Mouse (Mus musculus) lung, postnatal 14 days (tissue): ENCODE measurements at regions not wholly inside any gene's neighbourhood (a gene's known extent, or its start where the extent isn't known, plus 50 kb on each side); places are given as distances from the start of the nearest gene placed in this dataset.
"Not testable (repeated sequence)": the region's sequence is repeated elsewhere in the genome, so short reads cannot be mapped to it uniquely, and the experiment has no call there.

Experiments used
- DNase-seq: peaks from one replicate; pipeline ENCODE4 v3.0.0; 2021

GRCm38 (mm10) chr10:53482919-53483318, 103.2 kb upstream of the Cep85l start:
- no peak for DNase-seq

DNA sequence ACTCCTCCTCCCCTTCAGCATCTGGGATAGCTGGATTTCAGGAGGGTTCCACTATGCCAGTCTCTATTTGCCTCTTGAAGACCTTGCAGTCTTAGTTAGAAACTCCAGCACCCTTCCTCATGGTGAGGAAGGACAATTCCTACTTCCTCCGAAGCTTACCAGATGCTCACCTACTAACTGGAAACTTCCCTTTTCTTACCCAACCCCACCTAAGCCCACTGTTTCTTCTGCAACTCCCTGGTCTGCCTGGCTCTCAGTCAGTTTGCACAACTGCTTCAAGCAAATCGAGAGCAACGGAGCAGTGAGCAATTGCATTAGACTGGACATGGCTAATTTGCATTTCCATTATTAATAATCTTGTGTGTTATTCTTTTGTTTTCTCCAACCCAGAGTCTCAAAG, 90.5 kb upstream of the Cep85l start:
- no peak for DNase-seq

DNA sequence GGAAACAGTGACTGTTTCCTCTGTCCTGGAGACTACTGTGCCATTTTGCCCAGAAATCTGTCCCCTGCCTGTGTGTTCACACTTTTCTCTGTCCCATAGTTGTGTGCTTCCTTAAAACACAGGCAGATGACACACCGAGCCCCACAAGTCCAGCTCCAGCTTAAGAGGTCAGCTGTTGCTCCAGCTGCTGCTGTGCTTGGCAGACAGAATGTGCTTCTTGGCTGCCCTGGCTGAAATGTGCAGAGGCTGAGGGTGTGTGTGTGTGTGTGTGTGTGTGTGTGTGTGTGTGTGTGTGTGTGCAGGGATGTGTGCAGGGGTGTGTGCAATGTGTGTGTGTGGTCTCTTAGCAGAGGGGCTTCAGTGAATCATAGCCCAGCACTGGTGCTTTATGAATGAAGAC, 89.9 kb upstream of the Cep85l start:
- peak; percentile 37 for DNase-seq

DNA sequence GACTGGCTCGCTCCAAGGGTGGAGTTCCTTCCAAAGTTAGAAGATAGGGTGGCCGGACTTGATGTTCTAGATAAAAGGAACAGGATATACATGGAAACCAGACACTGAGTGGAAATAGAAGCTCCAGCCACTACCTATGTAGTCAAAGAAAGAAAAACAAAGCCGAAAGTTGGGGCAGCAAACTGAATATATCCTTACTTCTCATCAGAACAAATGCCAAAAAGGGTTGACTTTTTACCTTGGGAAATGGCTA, 88.5 kb upstream of the Cep85l start:
- no peak for DNase-seq

DNA sequence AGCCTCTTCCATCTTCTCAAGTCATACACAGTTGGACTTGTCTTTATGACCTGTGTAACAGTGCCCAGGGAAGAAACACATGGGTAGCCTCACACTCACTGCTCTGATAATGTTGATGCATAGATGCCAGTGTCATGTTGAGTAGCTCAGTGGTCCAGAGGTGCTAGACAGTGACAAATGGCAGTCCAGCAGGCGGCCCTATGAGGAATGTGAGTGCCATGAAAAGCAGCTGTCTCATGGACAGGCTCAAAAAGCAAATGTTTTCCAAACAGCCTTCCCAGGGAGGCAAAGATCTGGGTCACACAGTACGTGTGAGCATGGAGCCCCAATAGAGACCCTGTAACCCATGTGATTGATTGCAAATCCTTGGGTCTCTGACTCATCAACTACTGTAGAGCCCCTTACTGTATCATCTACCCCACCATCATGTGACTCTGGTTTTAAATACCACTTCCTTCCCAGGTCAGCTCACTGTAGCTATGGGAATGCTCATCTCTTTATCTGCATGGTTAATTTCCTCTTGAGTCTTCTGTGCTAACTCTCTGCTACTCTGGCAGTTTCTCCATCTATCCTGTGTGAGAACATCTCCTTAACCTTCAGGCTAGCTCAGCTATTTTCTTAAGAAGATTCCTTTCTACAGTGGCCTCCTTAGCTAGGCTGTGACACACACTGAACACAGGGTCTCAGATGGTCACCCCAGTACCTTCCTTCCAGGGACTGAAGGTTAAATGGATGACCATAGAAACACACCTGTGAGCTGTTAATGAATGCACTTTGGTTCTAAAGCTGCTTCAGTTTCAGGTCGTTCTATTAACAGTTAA, 87.9 kb upstream of the Cep85l start:
- no peak for DNase-seq

DNA sequence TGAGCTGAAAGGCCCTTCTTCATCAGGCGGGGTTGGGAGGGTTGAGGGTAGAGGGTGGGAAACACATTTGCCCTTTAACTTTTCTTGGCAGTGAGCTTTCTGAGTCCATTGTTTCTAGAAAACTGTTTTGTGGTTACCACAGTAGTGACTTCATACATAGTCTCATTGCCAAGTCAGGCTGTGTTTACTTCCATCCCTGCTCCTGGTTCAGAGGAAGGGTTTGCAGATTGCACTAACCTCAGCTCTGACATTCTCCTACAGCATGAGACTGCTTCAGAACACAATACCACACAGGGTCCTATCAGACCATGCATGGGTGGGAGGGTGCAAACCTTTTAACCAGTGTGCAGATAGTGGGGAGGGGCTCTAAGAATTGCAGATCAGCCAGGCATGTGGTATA, 87.1 kb upstream of the Cep85l start:
- peak; percentile 46 for DNase-seq

GRCm38 (mm10) chr10:53466261-53466660, 86.5 kb upstream of the Cep85l start:
- no peak for DNase-seq

DNA sequence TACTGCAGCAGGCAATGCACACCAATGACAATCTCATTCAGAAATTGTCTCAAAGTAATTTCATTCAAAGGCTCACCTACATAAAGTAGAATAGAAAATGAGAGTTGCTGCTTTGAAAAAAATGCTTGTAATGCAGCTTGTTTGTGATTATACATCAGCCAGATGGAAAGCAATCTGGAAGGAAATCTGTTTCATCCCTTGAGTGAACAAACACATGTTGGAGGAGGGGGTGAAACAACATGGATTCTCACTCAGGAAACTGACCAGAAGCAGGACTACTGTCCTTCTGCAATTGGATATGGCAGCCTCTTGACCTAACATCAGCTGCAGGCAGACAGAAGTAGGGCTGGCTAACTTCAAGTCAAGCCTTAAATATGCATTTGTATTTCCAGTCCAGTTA, 84.8 kb upstream of the Cep85l start:
- DNase-seq: no peak

DNA sequence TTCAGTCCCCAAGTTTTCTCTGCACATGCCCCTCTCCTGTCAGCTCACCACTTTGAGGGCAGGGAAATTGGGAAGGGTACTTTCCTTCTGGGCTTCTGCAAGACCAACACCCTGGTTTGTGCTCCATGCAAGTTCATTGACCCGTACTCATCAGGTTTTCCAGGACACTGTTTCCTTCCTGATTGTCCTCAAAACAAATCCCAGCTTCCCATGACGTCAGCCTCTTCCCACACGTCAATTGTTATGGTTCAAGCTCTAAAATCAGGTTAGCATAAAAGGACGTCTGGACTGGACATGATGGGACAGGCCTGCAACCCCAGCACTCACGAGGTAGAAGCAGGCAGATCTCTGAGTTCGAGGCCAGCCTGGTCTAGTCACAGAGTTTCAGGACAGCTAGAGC, 84.3 kb upstream of the Cep85l start:
- peak; percentile 44 for DNase-seq

GRCm38 (mm10) chr10:53463471-53463870, 83.7 kb upstream of the Cep85l start:
- DNase-seq: no peak

DNA sequence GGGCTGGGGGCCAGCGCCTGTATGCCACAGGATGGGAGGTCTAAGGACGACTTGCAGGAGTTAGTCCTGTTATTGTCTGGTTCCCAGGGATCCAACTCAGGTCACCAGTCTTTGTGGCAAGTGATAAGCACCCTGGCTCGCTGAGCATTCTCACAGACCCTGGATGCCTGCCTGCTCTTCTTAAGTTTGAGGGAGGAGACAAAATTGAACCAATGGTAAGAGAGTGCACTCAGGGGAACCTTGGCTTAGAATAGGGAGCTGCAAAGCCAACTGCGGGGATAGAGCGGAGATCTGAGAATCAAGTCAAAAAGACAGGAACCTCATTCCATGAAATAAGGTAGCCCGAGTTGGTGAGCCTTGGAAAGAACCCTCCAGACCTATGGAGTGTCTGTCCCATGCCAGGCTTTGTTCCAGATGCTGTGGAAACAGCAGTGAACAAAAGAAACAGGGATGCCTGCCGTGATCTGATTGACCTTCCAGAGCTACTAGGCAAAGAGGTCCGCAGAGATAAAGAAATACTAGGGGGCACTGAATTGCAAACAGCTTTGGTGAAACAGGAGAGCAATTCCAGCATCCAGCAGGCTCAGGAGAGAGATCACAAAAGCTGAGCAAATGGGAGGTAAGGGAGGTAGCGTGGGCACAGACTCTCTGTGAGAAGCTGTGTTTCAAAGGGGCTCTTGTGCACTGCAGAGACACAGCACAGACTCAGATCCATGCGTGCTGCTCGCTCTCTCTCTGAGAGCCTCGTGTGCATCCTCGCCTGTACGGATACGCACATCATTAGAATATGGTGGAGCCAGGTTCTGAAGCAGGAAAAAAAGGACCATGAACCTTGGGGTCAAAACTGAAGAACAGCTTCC, 82.9 kb upstream of the Cep85l start:
- DNase-seq: peak; percentile 13

DNA sequence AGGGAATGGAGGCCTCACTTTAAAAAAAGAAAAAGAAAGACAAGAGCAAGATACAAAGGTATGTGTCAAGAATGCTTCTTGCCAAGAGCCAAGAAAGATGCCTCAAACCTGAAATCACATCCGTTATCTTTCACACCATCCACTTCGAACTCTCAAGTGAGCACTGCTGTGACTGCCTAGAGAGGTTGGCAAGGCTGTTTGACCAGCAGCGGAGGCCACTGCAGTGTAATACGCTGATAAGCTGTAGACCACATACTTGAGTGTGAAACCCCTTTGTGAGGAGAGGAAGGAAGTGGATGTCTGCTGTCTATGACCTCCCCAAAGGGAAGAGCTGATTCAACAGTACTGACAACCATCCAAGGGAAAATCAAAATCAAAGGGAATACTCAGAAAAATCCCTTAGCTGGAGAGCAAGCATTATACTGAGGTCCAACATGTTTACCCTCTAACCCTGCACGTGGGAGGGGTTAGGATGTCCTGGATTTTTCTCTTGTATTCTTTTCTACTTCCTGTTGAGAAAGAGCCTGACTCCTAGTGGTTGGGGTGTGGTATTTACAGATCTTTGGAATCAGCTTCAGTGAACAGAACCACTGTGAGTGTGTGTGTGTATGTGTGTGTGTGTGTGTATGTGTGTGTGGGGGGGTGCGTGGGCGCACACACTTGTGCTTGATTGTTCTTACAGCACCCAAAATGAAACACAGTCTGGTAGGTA, 81.5 kb upstream of the Cep85l start:
- DNase-seq: no peak

GRCm38 (mm10) chr10:53459706-53460105, 80.0 kb upstream of the Cep85l start:
- not testable (repeated sequence) for DNase-seq

GRCm38 (mm10) chr10:53456027-53456713, 76.4 kb upstream of the Cep85l start:
- DNase-seq: no peak

GRCm38 (mm10) chr10:53444789-53445188, 65.0 kb upstream of the Cep85l start:
- no peak for DNase-seq

DNA sequence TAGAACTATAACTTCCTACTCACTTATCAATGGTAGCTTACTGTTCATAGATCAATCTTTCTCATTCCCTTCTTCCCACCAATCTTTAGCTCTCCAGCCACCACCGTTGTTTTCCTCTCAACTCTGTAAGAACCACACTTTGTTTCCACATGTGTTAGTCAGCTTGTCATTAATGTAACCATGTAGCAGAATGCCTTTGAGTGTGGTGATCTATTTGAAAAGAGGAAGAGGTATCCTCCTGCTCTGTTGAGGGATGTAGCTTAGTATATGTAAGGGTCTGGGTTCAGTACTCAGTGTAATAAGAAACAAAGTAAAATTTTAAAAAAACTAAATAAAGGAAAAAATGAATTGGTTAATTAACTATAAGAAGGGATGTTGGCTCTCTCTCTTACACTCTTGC, 63.7 kb upstream of the Cep85l start:
- DNase-seq: no peak

- no peak for DNase-seq
Measured at GRCm38 (mm10) chr10:53442912-53443311, 63.2 kb upstream of the Cep85l start.

DNA sequence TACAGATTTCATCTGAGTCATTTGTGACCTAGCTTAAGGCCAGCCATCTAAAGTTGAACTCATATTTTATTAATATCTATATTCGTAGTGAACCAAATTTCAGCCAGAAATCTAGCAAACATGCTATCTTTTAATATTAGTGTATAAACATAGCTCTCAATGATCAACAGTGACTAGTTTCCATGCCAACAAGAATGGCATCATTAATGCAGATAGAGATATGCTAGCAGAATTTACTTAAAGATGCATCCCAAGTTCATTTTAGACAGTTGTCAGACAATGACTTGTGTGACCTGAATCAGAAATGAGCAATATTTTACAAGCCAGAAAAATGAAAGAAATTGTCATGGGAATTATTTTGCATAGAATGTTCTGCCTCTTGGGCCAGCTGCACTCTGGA, 60.5 kb upstream of the Cep85l start:
- DNase-seq: no peak

DNA sequence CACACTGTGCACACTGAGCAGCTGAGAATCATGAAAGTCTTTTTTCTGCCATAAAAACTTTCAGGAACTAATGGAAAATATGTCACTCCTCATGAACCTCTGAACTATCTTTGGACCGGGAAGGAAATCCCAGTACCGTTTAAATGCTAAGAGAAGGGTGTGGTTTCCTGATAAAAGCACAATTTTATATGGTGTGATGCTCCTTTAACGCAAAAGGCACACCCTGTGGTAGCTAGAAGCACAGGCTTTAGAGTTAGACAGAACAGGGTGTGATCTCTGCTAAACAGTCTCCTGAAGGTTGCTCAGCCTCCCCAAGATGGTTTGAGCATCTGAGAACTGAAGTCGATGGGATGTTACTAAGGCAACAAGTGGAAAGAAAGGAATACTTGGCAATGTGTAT, 58.6 kb upstream of the Cep85l start:
- no peak for DNase-seq

- no peak for DNase-seq
Measured at GRCm38 (mm10) chr10:53437724-53438123, 58.0 kb upstream of the Cep85l start.

GRCm38 (mm10) chr10:53436023-53436475, 56.3 kb upstream of the Cep85l start:
- no peak for DNase-seq

- DNase-seq: peak; percentile 86
Measured at GRCm38 (mm10) chr10:53435181-53435874, 55.6 kb upstream of the Cep85l start.
